Mouse (Mus musculus): Measurements from ENCODE around the gene Rsph14. TPM values are rescaled to one million over a fixed set of nuclear protein-coding genes. Genes with fewer than 3 reads are reported as not detected.

Gene Rsph14
- polyA plus RNA-seq, 1 experiment from 2014 or later: not detected

- ChIA-PET CTCF (interaction anchor here (1.4 kb wide), 1 partner anchor 10 kb away, joined by 3 read pairs; no protein-coding TSS in a partner anchor), POLR2A (no interaction called here)
- no peaks in the 10 kb centered on the region for H3K27me3 ChIP-seq
- DNase-seq (ENCODE audit: low read depth, low spot score): no peak
- no peak for ATAC-seq
- in situ Hi-C loops (cut with MboI; ENCODE audit: low pct_unique_long_range_greater_than_20kb): no loop called here
- TF ChIP-seq CTCF (IDR thresholded peaks at IDR 0.05): no peak
These were observed 56.0 kb downstream of the Rsph14 start for GRCm38 (mm10) chr10:74976429-74976828.

GRCm38 (mm10) chr10:74975626-74976025, 56.8 kb downstream of the Rsph14 start:
- in situ Hi-C loops (cut with MboI; ENCODE audit: low pct_unique_long_range_greater_than_20kb): no loop called here
- ChIA-PET POLR2A (no interaction called here), CTCF (no interaction called here)
- ATAC-seq: no peak
- H3K27me3 ChIP-seq: no peaks in the 10 kb centered on the region
- no peak for TF ChIP-seq CTCF (IDR thresholded peaks at IDR 0.05)
- no peak for DNase-seq (ENCODE audit: low read depth, low spot score)

GRCm38 (mm10) chr10:74973026-74973425, 59.4 kb downstream of the Rsph14 start:
- CTCF ChIA-PET: no interaction called here
- no peak for ATAC-seq
- no peak for DNase-seq (ENCODE audit: low read depth, low spot score)
- in situ Hi-C loops (cut with MboI; ENCODE audit: low pct_unique_long_range_greater_than_20kb): no loop called here
- POLR2A ChIA-PET: no interaction called here
- TF ChIP-seq CTCF (IDR thresholded peaks at IDR 0.05): no peak
- no peaks in the 10 kb centered on the region for H3K27me3 ChIP-seq

GRCm38 (mm10) chr10:74969266-74969665, 63.1 kb downstream of the Rsph14 start:
- ChIA-PET POLR2A (no interaction called here), CTCF (no interaction called here)
- in situ Hi-C loops (cut with MboI; ENCODE audit: low pct_unique_long_range_greater_than_20kb): no loop called here
- peaks cover 8% of the 10 kb centered on the region for H3K27me3 ChIP-seq
- no peak for TF ChIP-seq CTCF (IDR thresholded peaks at IDR 0.05)
- DNase-seq (ENCODE audit: low read depth, low spot score) (no peak), ATAC-seq (no peak)

- peaks cover 18% of the 10 kb centered on the region for H3K27me3 ChIP-seq
- TF ChIP-seq CTCF (IDR thresholded peaks at IDR 0.05): no peak
- no peak for ATAC-seq
- no peak for DNase-seq (ENCODE audit: low read depth, low spot score)
- in situ Hi-C loops (cut with MboI; ENCODE audit: low pct_unique_long_range_greater_than_20kb): no loop called here
- ChIA-PET POLR2A (no interaction called here), CTCF (no interaction called here)
These were observed 64.6 kb downstream of the Rsph14 start for GRCm38 (mm10) chr10:74967651-74968267.

DNA sequence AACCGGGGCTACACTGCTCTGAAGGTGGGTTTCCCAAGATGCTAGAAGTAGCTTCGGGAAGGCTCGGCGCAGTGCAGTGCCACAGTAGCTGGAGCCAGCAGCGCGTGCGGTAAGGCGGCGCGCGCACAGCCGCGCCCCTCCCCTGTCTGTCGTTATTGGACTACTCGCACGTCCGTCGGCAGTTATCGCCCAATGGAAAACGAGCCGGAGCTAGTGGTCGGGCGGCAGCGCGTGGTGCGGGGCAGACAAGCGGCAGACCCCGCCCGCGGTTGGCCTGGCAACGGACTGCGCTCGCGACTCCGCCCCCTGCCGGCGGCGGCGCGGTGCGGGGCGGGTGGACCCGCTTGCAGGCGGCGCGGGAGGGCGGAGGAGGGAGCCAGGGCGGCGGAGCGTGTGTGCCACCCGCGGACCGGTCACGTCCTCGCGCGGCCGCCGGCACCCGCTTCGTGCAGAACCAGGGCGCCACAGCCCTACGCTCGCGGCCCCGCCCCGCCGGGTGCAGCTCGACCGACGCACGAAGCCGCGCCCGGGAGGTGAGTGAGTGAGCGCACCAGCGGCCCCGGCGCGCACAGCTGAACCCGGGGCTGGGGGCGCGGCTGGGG, 65.4 kb downstream of the Rsph14 start, which contains the start of gene Gnaz:
Gene Gnaz (plus strand): TSS at position 328 of the 602 bp plus-strand sequence.
- ATAC-seq (peak; percentile 99), DNase-seq (ENCODE audit: low read depth, low spot score) (peak; percentile 82)
- POLR2A ChIA-PET: no interaction called here
- peaks cover 23% of the 10 kb centered on the region for H3K27me3 ChIP-seq
- no peak for TF ChIP-seq CTCF (IDR thresholded peaks at IDR 0.05)
- in situ Hi-C loops (cut with MboI; ENCODE audit: low pct_unique_long_range_greater_than_20kb): no loop called here
- CTCF ChIA-PET: interaction anchor here (1.0 to 1.5 kb wide), 3 partner anchors 12 to 81 kb away, joined by 3 to 4 read pairs (median 3); partner anchors contain the start of gene Rab36

GRCm38 (mm10) chr10:74964380-74964779, 68.0 kb downstream of the Rsph14 start:
- ATAC-seq: no peak
- in situ Hi-C loops (cut with MboI; ENCODE audit: low pct_unique_long_range_greater_than_20kb): no loop called here
- no peak for DNase-seq (ENCODE audit: low read depth, low spot score)
- ChIA-PET CTCF (interaction anchor here (1.1 to 1.3 kb wide), 3 partner anchors 9 to 57 kb away, joined by 3 to 4 read pairs (median 3); no protein-coding TSS in a partner anchor), POLR2A (no interaction called here)
- no peak for TF ChIP-seq CTCF (IDR thresholded peaks at IDR 0.05)
- H3K27me3 ChIP-seq: peaks cover 29% of the 10 kb centered on the region

DNA sequence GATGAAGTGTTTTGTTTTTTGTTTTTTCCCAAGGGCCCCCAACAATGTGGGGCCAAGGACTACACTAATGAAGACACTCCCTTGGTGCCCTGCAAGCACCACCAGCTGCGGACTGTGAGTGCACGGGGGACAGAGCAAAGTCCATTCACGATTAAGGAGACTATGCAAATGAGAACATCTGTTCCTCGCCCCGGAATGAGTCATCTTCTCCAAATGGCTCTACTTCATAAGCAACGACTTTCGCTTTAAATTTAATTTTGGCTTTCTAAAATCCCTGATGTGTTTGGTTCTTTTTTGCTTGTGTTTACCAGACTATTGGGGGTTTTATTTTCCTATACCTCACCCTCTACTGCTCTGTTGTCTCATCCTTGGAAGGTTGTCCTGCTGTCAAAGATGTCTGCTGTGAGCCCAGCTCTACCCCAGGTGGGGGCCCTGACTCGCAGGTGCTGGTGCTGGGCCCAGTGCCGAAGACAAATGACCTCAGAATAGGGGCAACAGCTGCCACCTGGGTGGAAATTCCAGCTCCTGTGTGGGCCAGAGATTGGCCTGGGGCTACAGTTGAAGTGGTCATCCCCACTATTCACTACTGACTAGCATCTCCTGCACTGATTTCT, 79.4 kb downstream of the Rsph14 start:
- ATAC-seq (peak; percentile 19), DNase-seq (ENCODE audit: low read depth, low spot score) (no peak)
- ChIA-PET CTCF (interaction anchor here (0.7 kb wide), 1 partner anchor 11 kb away, joined by 3 read pairs; no protein-coding TSS in a partner anchor), POLR2A (no interaction called here)
- H3K27me3 ChIP-seq: peaks cover 17% of the 10 kb centered on the region
- TF ChIP-seq CTCF (IDR thresholded peaks at IDR 0.05): no peak
- in situ Hi-C loops (cut with MboI; ENCODE audit: low pct_unique_long_range_greater_than_20kb): no loop called here

DNA sequence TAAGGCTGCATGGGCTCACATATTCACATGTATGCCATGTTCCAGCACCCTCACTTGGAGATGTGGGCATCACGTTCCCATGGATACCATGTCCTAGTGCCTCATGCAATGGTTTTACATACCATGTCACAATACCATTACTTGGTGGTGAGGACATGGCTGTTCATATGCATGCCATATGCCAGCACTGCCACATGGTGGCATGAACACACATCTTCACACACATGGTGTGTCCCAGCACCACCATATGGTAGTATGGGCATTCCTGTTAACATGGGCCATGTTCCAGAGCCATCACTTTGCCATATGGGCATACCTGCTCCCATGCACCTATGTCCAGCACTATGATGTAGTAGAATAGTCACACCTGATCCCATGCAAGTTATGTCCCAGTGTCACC, 91.6 kb downstream of the Rsph14 start:
- TF ChIP-seq CTCF (IDR thresholded peaks at IDR 0.05): no peak
- DNase-seq (ENCODE audit: low read depth, low spot score) (no peak), ATAC-seq (no peak)
- ChIA-PET POLR2A (no interaction called here), CTCF (no interaction called here)
- H3K27me3 ChIP-seq: peaks cover 11% of the 10 kb centered on the region
- in situ Hi-C loops (cut with MboI; ENCODE audit: low pct_unique_long_range_greater_than_20kb): loop anchor here (5.0 kb wide), 2 partner anchors 82 to 212 kb away; no protein-coding TSS in a partner anchor

- no peak for DNase-seq (ENCODE audit: low read depth, low spot score)
- CTCF ChIA-PET: no interaction called here
- no peak for ATAC-seq
- in situ Hi-C loops (cut with MboI; ENCODE audit: low pct_unique_long_range_greater_than_20kb): no loop called here
- H3K27me3 ChIP-seq: peaks cover 6% of the 10 kb centered on the region
- no peak for TF ChIP-seq CTCF (IDR thresholded peaks at IDR 0.05)
- POLR2A ChIA-PET: no interaction called here
These were observed 93.1 kb downstream of the Rsph14 start for GRCm38 (mm10) chr10:74939300-74939699.

- H3K27me3 ChIP-seq: peaks cover 3% of the 10 kb centered on the region
- no peak for TF ChIP-seq CTCF (IDR thresholded peaks at IDR 0.05)
- no peak for DNase-seq (ENCODE audit: low read depth, low spot score)
- ATAC-seq: no peak
- ChIA-PET POLR2A (no interaction called here), CTCF (no interaction called here)
- in situ Hi-C loops (cut with MboI; ENCODE audit: low pct_unique_long_range_greater_than_20kb): no loop called here
These were observed 94.0 kb downstream of the Rsph14 start for GRCm38 (mm10) chr10:74938410-74938809.
